Mouse (Mus musculus) gastrocnemius, adult 2 months (tissue): ENCODE data around the gene Asgr1. TPM values are rescaled to one million over a fixed set of nuclear protein-coding genes. Genes with fewer than 3 reads are reported as not detected.
"Not testable (repeated sequence)": the region's sequence is repeated elsewhere in the genome, so short reads cannot be mapped to it uniquely, and the experiment has no call there.

ENCODE experiments used
- DNase-seq: peaks from one replicate; pipeline ENCODE4 v3.0.0; 2022
- H3K27ac ChIP-seq: fragments of 200-600 bp; 2 replicates; pipeline ENCODE4 v1.8.1; 2022; ENCODE audit warnings: mild to moderate bottlenecking
- H3K4me3 ChIP-seq: fragments of 200-600 bp; 2 replicates; pipeline ENCODE4 v1.8.1; 2022; ENCODE audit warnings: mild to moderate bottlenecking, moderate library complexity
- CTCF ChIP-seq: fragments of 200-600 bp; IDR thresholded peaks from 2 replicates; pipeline ENCODE4 v1.8.1; 2022; ENCODE audit warnings: antibody characterized with exemption, mild to moderate bottlenecking, moderate library complexity
- intact Hi-C: fragments of 180-260 bp; cut with DNase I; formaldehyde crosslinking; loops from one replicate; pipeline ENCODE4 v1.15.1; 2025
- long read RNA-seq, 2 experiments: library from polyadenylated mRNA; stranded (forward); transcript quantifications; one replicate each; pipeline ENCODE4 v2.0.0; 2021
- total RNA-seq, 2 experiments: library from RNA; stranded (reverse); gene quantifications; 2 replicates each; pipeline ENCODE4 v1.2.3; 2021

Asgr1 gene
- not detected for total RNA-seq
- long read RNA-seq, experiment 1: 0 reads
- long read RNA-seq, experiment 2: 0 reads

- Histone ChIP-seq H3K4me3 (no peak within 1 kb of the TSS), H3K27ac (no peak within 1 kb of the TSS)
- intact Hi-C loops: loop anchor here (2.0 kb wide), 1 partner anchor 159 kb away; the partner anchor contains the start of gene Slc16a11
- TF ChIP-seq CTCF: no peak
- no peak for DNase-seq
Observed at GRCm38 (mm10) chr11:70053898-70054570, at the start of gene Asgr1. Gene Asgr1 (plus strand): TSS chr11:70054085.

GRCm38 (mm10) chr11:70005521-70005920 lies 48.4 kb upstream of the Asgr1 start:
- intact Hi-C loops: no loop called here
- H3K4me3 ChIP-seq: no peak overlapping the region
- no peak overlapping the region for H3K27ac ChIP-seq
- no peak for DNase-seq
- peak; percentile 52 for TF ChIP-seq CTCF

GRCm38 (mm10) chr11:70010033-70010432 lies 43.9 kb upstream of the Asgr1 start:
- intact Hi-C loops: no loop called here
- no peak for TF ChIP-seq CTCF
- DNase-seq: no peak
- no peak overlapping the region for H3K27ac ChIP-seq
- no peak overlapping the region for H3K4me3 ChIP-seq

DNA sequence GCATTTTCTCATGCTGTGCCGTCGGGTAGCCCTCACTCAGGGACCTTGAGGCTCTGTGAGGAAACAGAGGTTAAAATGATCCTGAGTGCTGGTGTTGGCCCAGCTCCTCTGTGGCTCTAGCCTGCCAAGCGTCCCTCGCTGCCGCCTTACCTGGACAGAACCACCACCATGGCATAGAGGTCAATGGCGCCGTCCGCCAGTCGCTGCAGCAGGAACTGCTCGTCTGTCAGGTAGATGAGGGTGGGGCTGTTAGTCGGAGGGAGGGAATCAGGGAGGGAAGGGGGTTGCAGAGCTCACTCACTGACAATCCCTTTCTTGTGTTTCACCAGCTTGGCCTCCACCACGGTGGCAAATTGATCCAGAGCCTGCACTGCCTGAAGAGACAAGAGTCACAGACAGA lies 43.3 kb upstream of the Asgr1 start:
- no peak overlapping the region for H3K27ac ChIP-seq
- intact Hi-C loops: no loop called here
- no peak for DNase-seq
- TF ChIP-seq CTCF: no peak
- no peak overlapping the region for H3K4me3 ChIP-seq

DNA sequence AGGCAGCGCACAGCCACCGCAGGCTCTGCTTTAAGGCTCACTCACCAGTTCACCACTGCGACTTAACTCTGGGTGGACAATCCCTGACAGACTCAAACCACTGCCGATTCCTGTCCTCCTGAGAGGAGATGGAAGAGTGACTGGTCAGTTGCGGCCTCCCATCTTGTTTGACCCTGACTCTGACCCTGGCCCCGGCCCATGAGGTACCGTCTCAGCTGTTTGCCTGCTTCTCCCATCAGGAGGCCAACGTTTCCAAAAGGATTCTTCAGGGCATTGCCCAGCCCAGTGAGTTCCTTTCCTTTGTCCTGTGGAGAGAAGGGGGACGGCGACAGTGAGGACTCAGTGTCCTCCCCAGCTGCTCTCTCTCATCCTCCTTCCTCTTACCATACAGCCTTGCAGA lies 42.9 kb upstream of the Asgr1 start:
- no peak for DNase-seq
- no peak for TF ChIP-seq CTCF
- no peak overlapping the region for H3K27ac ChIP-seq
- no peak overlapping the region for H3K4me3 ChIP-seq
- intact Hi-C loops: no loop called here

DNA sequence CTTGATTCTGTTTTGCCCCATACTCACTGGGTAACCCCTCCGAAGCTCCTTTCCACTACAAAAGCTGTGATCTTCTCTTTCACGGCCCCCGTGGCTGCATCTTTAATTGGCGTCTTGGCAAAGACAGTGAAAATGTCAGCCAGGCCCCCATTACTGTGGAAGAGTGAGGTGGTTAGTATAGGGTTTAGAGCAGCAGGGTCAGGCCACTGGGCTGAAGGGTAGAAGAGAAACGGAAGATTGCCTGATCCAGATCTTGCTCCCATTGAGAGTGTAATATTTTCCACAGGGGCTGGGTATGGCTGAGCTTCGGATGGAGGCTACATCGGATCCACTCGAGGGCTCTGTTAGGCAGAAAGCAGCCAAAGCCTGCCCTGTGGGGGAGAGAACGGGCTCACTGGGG lies 41.0 kb upstream of the Asgr1 start:
- intact Hi-C loops: no loop called here
- TF ChIP-seq CTCF: no peak
- no peak for DNase-seq
- Histone ChIP-seq H3K27ac (no peak overlapping the region), H3K4me3 (no peak overlapping the region)

GRCm38 (mm10) chr11:70013408-70013807 lies 40.5 kb upstream of the Asgr1 start:
- Histone ChIP-seq H3K4me3 (no peak overlapping the region), H3K27ac (no peak overlapping the region)
- intact Hi-C loops: no loop called here
- no peak for DNase-seq
- no peak for TF ChIP-seq CTCF

DNA sequence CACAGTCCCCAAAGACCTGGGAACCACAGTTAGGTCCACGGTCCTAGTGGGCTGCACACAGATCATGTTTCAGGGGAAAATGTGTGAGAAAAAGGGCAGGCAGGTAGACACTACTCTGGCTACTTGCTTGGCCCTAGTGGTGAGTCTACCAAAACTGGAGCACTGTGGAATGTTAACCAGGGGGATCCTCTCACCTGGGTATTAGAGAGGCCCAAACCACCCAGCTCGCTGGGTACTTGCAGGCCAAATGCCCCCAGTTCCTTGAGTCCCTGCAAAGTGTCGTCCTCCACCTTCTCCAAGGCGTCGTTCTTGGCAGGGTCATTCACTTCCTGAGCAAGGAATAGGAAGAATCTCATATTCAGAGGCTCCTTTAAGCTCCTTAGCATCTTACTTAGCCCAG lies 39.8 kb upstream of the Asgr1 start:
- intact Hi-C loops: no loop called here
- Histone ChIP-seq H3K27ac (peak overlapping the region; percentile 95), H3K4me3 (peak overlapping the region; percentile 91)
- TF ChIP-seq CTCF: no peak
- no peak for DNase-seq

DNA sequence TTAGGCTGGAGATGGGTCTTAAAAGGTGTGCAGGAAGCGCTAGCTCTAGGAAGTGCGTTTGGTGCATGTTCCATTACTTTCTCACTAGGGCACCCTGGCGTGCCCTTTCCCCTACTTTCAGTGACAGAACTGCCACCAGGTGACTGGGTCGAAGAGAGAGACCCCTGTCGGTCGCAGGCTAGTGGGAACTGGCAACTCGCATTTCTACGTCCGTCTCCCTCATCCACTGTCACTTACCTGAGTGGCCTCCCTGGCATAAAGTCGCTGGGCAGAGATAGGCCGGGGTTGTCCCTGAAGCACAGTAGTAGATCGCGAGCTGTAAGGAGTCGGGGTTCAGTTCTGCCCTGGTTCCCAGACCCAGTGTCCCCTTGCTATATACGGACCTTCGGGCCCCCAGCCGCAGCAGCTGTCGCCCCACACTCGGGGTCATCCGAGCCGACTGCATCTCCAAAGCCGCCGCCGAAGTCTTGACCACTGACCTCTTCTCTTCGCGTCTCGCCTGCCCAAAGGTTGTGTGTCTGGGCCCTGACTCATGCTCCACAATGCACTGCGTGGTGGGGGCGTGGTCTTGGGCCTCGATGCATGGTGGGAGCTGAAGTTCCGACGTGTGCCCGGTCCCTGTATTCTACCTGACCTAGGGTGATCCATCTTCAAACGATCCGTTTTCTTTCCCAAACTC lies 38.9 kb upstream of the Asgr1 start, which contains the start of gene Acadvl:
Gene Acadvl, minus strand, starts transcription at position 532 of the 679 bp plus-strand sequence.
- peak; percentile 49 for TF ChIP-seq CTCF
- Histone ChIP-seq H3K4me3 (peak within 1 kb of the TSS; percentile 91), H3K27ac (peak within 1 kb of the TSS; percentile 95)
- intact Hi-C loops: no loop called here
- DNase-seq: peak; percentile 95

- intact Hi-C loops: no loop called here
- no peak for DNase-seq
- TF ChIP-seq CTCF: no peak
- H3K27ac ChIP-seq: peak overlapping the region; percentile 95
- peak overlapping the region; percentile 91 for H3K4me3 ChIP-seq
Observed at GRCm38 (mm10) chr11:70015677-70016076, 38.2 kb upstream of the Asgr1 start.

DNA sequence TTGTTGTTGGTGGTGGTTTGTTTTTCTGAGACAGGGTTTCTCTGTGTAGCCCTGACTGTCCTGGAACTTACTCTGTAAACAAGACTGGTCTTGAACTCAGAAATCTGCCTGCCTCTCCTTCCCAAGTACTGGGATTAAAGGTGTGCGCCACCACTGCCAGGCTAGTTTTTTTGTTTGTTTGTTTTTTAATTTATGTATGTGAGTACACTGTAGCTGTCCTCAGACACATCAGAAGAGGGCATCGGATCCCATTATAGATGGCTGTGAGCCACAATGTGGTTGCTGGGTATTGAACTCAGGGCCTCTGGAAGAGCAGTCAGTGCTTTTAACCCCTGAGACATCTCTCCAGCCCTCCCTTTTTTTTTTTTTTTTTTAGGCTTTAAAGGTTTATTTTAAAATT lies 37.7 kb upstream of the Asgr1 start:
- DNase-seq, intact Hi-C loops, H3K4me3 ChIP-seq, H3K27ac ChIP-seq: not testable (repeated sequence)

- TF ChIP-seq CTCF: no peak
- peak within 1 kb of the TSS; percentile 69 for H3K4me3 ChIP-seq
- intact Hi-C loops: no loop called here
- no peak for DNase-seq
- H3K27ac ChIP-seq: peak within 1 kb of the TSS; percentile 79
Observed at GRCm38 (mm10) chr11:70016669-70017068, 37.2 kb upstream of the Asgr1 start, which contains the start of gene Dlg4. Gene Dlg4 (plus strand): TSS chr11:70016942.

DNA sequence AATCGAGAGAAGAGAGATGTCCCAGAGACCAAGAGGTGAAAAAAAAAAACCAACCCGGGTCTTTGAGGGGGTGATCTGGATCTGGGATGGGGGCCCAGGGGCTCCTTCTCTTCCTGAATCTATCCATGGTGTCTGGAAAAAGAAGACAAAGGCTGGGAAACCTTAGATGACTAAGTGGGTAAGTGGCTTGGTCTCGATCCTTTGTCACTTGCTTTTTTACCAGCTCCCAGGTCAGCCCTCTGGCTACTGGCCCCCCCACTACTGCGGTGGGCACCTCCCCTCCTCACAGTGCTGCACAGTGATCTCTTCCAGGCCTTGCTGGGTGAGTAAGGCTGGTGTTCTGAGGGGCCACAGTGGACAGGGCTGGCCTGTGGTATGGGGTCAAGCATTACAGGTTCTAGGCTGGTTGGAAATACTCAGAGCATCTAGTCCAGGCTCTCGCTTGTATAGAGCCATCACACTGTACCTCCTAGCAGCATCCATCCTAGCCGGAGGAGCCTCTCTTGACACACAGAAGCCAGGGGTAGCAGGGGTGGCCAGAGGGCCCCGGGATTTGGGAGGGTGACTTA lies 36.6 kb upstream of the Asgr1 start:
- no peak for TF ChIP-seq CTCF
- DNase-seq: no peak
- intact Hi-C loops: no loop called here
- H3K27ac ChIP-seq: peak overlapping the region; percentile 79
- no peak overlapping the region for H3K4me3 ChIP-seq
